Mouse (Mus musculus) forelimb bud, embryonic 11.5 days (tissue): ENCODE measurements at regions not wholly inside any gene's neighbourhood (a gene's known extent, or its start where the extent isn't known, plus 50 kb on each side); places are given as distances from the start of the nearest gene placed in this dataset.
A peak's percentile ranks its signal among the peaks of the same experiment; 100 is the strongest.

Experiments used
- DNase-seq: peaks from one replicate; pipeline ENCODE4 v3.0.0-alpha.2; 2012; ENCODE audit warnings: low read depth, low spot score

GRCm38 (mm10) chr6:81724601-81725545 lies 198.6 kb upstream of the Gcfc2 start:
- DNase-seq: no peak

- DNase-seq: no peak
Measured at GRCm38 (mm10) chr6:81731631-81732030, 191.8 kb upstream of the Gcfc2 start.

DNA sequence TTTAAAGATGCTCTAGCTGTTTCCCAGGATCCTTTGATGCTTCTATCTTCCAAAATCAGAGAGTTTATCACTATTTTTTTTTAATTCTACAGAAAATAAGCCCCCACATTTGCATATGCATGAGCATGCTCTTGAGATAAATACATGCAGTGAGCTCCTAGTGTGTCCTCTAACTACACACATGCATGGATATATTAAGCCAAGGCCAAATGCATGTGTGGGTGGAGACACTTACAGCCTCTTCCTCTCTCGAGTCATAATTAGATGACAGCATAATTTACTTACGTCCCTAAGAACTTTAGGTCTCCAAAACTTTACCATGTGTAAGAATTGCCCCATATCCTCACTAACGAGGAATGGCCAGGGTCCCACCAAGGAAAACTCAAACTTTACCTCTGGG lies 189.9 kb upstream of the Gcfc2 start:
- DNase-seq: no peak

GRCm38 (mm10) chr6:81738466-81738865 lies 185.0 kb upstream of the Gcfc2 start:
- no peak for DNase-seq

GRCm38 (mm10) chr6:81749681-81750080 lies 173.8 kb upstream of the Gcfc2 start:
- no peak for DNase-seq

GRCm38 (mm10) chr6:81751631-81752030 lies 171.8 kb upstream of the Gcfc2 start:
- no peak for DNase-seq

GRCm38 (mm10) chr6:81756242-81756641 lies 167.2 kb upstream of the Gcfc2 start:
- no peak for DNase-seq

GRCm38 (mm10) chr6:81758876-81759275 lies 164.6 kb upstream of the Gcfc2 start:
- no peak for DNase-seq

DNA sequence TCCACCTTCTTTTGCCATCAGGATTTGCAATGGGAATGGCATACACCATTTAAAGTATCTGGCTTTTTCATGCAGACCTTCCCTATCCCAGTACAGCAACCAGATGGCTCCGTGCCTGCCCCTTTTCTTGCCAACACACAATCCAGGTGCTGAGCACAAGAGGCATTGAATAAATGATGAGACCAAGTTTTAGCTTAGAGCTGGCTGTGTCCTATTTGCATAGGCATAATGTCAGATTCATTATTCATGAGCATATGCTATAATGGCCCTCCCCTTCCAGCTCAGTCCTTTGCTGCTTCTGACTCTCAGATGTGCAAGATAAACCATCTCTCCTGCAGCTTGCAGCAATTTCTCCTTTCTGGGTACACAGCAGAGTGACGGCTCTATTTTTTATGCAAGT lies 163.3 kb upstream of the Gcfc2 start:
- no peak for DNase-seq

DNA sequence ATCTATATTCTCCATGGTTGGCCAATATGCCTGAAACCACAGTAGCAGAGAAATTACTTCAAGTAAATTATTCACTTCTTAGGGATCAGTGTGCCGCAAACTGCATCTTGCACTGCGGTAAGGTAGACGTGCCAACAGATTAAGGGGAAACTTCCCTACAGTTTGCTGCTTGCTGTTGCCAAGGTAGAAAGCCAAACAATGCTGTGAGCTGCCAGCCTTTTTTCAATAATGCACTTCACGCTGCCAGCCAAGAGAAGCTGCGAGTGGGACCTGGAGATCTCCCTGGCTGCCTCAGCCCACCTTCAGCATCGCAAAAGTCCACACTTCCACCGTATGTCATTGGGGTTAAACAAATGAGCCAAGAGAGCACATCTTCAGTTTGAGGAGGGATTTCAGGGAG lies 157.6 kb upstream of the Gcfc2 start:
- DNase-seq: no peak

DNA sequence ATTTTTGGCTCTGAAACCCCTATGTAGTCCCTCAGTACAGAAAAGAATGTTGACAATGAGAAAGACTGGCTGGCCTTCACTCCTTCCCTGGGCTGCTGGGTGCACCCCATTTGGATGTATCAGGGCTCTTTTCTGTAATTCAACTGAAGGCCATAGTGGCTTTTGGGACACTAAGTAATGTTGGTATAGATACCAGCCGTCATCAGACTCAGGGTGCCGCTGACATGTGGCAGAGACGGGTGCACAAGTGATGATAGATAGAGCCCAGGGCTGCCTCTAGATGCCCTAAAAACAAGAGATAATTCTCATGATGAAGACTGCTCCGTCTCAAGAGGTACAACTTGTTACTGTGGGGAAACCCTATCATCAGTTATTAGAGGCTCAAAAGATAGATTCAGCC lies 156.7 kb upstream of the Gcfc2 start:
- DNase-seq: no peak

DNA sequence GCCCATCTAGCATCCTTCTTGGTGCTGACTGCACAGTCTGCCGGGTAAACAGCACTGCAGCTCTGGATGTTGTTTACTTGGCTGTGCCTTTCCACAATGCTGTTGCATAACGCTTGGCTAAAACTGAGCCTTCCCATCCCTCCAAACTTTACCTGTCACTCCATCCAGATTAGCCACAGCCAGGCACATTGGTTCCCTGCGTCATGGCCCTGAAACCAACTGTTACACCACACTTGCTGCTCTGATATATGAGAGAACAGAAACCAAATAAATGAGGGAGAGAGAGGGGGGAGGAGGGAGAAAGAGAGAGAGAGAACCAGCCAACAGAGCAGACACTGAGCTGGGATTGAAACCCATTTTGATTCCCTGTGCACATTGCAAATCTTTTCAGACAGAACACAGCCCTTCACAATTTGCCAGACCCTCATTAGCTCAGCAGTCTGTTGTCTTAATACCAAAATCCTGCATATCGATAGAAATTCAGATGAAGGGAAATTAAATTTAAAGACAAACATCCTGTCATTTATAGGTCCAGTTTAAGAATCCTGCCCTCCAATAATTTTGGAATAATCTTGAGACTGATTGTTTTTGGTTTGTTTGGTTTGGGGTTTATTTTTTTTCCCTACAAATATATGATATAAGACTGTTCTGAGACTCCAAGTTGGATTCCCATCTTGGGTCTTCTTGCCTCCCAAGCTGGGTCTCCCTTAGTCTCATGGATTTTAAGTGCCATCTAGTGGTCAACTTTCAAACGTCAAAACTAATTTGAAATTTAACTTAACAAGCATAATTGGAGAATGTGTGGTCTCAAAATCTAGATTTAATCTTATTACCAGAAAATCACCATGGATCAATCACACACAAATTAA lies 154.6 kb upstream of the Gcfc2 start:
- DNase-seq: peak; percentile 62

GRCm38 (mm10) chr6:81770301-81770700 lies 153.2 kb upstream of the Gcfc2 start:
- no peak for DNase-seq

DNA sequence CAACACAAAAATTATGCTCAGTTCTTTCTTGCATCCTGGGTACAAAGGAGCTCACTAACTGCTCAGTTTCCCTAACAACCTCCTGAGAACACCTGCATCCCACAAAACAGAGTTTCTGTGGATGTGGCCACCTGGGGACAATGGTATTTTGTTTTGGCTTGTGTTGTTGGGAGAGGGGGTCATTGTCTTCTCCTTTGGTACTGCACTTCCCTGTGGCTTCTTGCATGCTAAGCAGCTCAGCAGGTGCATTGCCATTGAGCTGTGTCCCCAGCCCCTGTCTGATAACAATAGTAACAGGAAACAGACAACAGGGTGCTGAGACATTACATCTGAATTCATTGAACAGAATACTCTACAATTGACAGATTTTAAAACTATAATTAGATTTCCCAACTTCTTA lies 151.6 kb upstream of the Gcfc2 start:
- no peak for DNase-seq

GRCm38 (mm10) chr6:81782131-81782530 lies 141.3 kb upstream of the Gcfc2 start:
- no peak for DNase-seq

GRCm38 (mm10) chr6:81782815-81783435 lies 140.5 kb upstream of the Gcfc2 start:
- DNase-seq: no peak

- no peak for DNase-seq
Measured at GRCm38 (mm10) chr6:81795281-81795680, 128.2 kb upstream of the Gcfc2 start.

GRCm38 (mm10) chr6:81800822-81801221 lies 122.6 kb upstream of the Gcfc2 start:
- no peak for DNase-seq

GRCm38 (mm10) chr6:81801804-81802203 lies 121.7 kb upstream of the Gcfc2 start:
- no peak for DNase-seq

- no peak for DNase-seq
Measured at GRCm38 (mm10) chr6:81805942-81806341, 117.5 kb upstream of the Gcfc2 start.

DNA sequence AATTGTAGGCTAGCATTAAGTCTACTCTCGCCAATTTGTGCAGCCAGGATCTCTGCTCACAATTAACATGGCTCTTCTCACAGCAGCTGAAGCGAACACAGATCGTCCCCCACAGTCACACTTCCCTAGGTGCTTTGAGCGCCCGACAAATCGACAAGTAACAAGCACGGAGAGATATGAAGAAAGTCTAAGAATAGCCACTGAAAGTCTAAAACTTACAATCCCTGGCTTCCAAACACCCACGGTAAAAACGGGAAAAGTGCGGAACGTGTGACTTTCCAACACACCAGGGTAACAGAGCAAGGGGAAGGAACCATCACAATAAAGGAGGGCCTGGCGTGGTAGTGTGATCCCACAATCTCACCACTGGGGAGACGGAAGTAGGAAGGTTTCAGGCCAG lies 114.8 kb upstream of the Gcfc2 start:
- DNase-seq: no peak
